Mouse (Mus musculus) neural tube, embryonic 11.5 days (tissue): ENCODE measurements at regions not wholly inside any gene's neighbourhood (a gene's known extent, or its start where the extent isn't known, plus 50 kb on each side); places are given as distances from the start of the nearest gene placed in this dataset.

Experiments
- ATAC-seq: fragments of 200-750 bp; cut with Nextera tagmentation; 2 replicates; pipeline ENCODE4 v1.8.0; 2017; ENCODE audit warnings: moderate number of reproducible peaks, mild to moderate bottlenecking, moderate TSS enrichment, moderate library complexity; ENCODE audit not compliant: insufficient read depth, low FRiP score, low TSS enrichment
- DNase-seq: peaks from one replicate; pipeline ENCODE4 v3.0.0-alpha.2; 2015; ENCODE audit warnings: low spot score
- H3K27ac ChIP-seq: fragments of 300-500 bp; sonication (generic); 2 replicates; pipeline ENCODE4 v1.5.1; 2014; ENCODE audit warnings: low read depth, mild to moderate bottlenecking, low read length
- H3K27me3 ChIP-seq: fragments of 300-500 bp; sonication (generic); 2 replicates; pipeline ENCODE4 v1.6.1; 2014; ENCODE audit warnings: mild to moderate bottlenecking, low read length, mixed read lengths; ENCODE audit not compliant: control insufficient read depth, insufficient read depth
- H3K36me3 ChIP-seq: fragments of 300-500 bp; sonication (generic); 2 replicates; pipeline ENCODE4 v1.6.1; 2014; ENCODE audit warnings: mild to moderate bottlenecking, low read length, moderate library complexity, mixed read lengths; ENCODE audit not compliant: control insufficient read depth, insufficient read depth
- H3K4me1 ChIP-seq: fragments of 300-500 bp; sonication (generic); 2 replicates; pipeline ENCODE4 v1.6.1; 2014; ENCODE audit warnings: low read length, mixed read lengths; ENCODE audit not compliant: control insufficient read depth, insufficient read depth
- H3K4me2 ChIP-seq: fragments of 300-500 bp; sonication (generic); 2 replicates; pipeline ENCODE4 v1.6.1; 2014; ENCODE audit warnings: low read depth, mild to moderate bottlenecking, moderate library complexity
- H3K4me3 ChIP-seq: fragments of 300-500 bp; sonication (generic); 2 replicates; pipeline ENCODE4 v1.5.1; 2014; ENCODE audit warnings: low read depth, low read length
- H3K9ac ChIP-seq: fragments of 300-500 bp; sonication (generic); 2 replicates; pipeline ENCODE4 v1.6.1; 2014; ENCODE audit warnings: mild to moderate bottlenecking, low read length
- H3K9me3 ChIP-seq: fragments of 300-500 bp; sonication (generic); 2 replicates; pipeline ENCODE4 v1.6.1; 2016; ENCODE audit warnings: low read length; ENCODE audit not compliant: control insufficient read depth
- WGBS: fragments of 180-500 bp; shearing (Covaris S2); extraction: QIAGEN DNeasy Blood & Tissue Kit; methylation state at CpG from one replicate; pipeline ENCODE4 v1.1.7; 2014; 5-methylcytosine and 5-hydroxymethylcytosine counted together

- Histone ChIP-seq H3K9me3 (no peaks in the 10 kb centered on the region), H3K4me3 (no peak overlapping the region), H3K4me1 (no peaks in the 10 kb centered on the region), H3K36me3 (no peaks in the 10 kb centered on the region), H3K4me2 (no peak overlapping the region), H3K27me3 (no peaks in the 10 kb centered on the region), H3K9ac (no peak overlapping the region), H3K27ac (no peak overlapping the region)
- no peak for DNase-seq
- no peak for ATAC-seq
These were observed 416.5 kb upstream of the Cd180 start for GRCm38 (mm10) chr13:102276885-102277284.

GRCm38 (mm10) chr13:102280198-102280597 is 413.2 kb upstream of the Cd180 start:
- ATAC-seq (no peak), DNase-seq (no peak)
- Histone ChIP-seq H3K4me1 (no peaks in the 10 kb centered on the region), H3K9me3 (no peaks in the 10 kb centered on the region), H3K4me2 (no peak overlapping the region), H3K4me3 (no peak overlapping the region), H3K9ac (no peak overlapping the region), H3K36me3 (no peaks in the 10 kb centered on the region), H3K27ac (no peak overlapping the region), H3K27me3 (no peaks in the 10 kb centered on the region)
- 89% methylated on average over 3 of the region's 3 CpGs for WGBS

- Histone ChIP-seq H3K4me1 (no peaks in the 10 kb centered on the region), H3K27me3 (no peaks in the 10 kb centered on the region), H3K36me3 (no peaks in the 10 kb centered on the region), H3K4me2 (no peak overlapping the region), H3K27ac (no peak overlapping the region), H3K9ac (no peak overlapping the region), H3K9me3 (no peaks in the 10 kb centered on the region), H3K4me3 (no peak overlapping the region)
- no peak for ATAC-seq
- WGBS = 79% methylated on average over 2 of the region's 2 CpGs
- DNase-seq = no peak
These were observed 398.9 kb upstream of the Cd180 start for GRCm38 (mm10) chr13:102294451-102294850.

DNA sequence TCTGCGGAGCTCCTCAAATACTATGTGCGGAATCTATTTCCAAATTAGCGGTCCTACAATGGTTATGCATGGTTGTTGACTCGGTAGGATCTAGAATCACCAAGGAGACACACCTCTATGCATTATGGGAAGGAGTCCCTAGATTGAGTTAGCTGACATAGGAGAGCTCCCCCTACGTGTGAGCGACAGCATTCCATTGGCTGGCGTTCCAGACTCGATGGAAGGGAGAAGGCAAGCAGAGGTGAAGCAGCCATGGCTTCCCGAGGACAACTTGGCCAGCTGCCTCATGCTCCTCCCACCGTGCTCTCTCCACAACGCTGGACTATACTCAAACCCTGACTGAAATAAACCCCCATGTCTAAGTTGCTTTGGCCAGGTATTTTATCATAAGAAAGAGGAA is 398.3 kb upstream of the Cd180 start:
- DNase-seq (no peak), ATAC-seq (no peak)
- H3K9me3 ChIP-seq = no peaks in the 10 kb centered on the region
- H3K27ac ChIP-seq = no peak overlapping the region
- 87% methylated on average over 11 of the region's 11 CpGs for WGBS
- no peak overlapping the region for H3K4me3 ChIP-seq
- H3K4me2 ChIP-seq = no peak overlapping the region
- H3K27me3 ChIP-seq = no peaks in the 10 kb centered on the region
- H3K9ac ChIP-seq = no peak overlapping the region
- H3K36me3 ChIP-seq = no peaks in the 10 kb centered on the region
- no peaks in the 10 kb centered on the region for H3K4me1 ChIP-seq

- no peak overlapping the region for H3K9ac ChIP-seq
- no peaks in the 10 kb centered on the region for H3K27me3 ChIP-seq
- H3K27ac ChIP-seq = no peak overlapping the region
- no peak for DNase-seq
- no peak overlapping the region for H3K4me2 ChIP-seq
- no peaks in the 10 kb centered on the region for H3K36me3 ChIP-seq
- no peaks in the 10 kb centered on the region for H3K9me3 ChIP-seq
- WGBS = 90% methylated on average over 2 of the region's 2 CpGs
- ATAC-seq = no peak
- no peaks in the 10 kb centered on the region for H3K4me1 ChIP-seq
- no peak overlapping the region for H3K4me3 ChIP-seq
These were observed 385.4 kb upstream of the Cd180 start for GRCm38 (mm10) chr13:102307983-102308382.

- ATAC-seq (no peak), DNase-seq (no peak)
- Histone ChIP-seq H3K4me1 (no peaks in the 10 kb centered on the region), H3K9ac (no peak overlapping the region), H3K27ac (no peak overlapping the region), H3K4me3 (no peak overlapping the region), H3K4me2 (no peak overlapping the region), H3K9me3 (no peaks in the 10 kb centered on the region), H3K36me3 (no peaks in the 10 kb centered on the region), H3K27me3 (no peaks in the 10 kb centered on the region)
- 71% methylated on average over 3 of the region's 3 CpGs for WGBS
These were observed 381.3 kb upstream of the Cd180 start for GRCm38 (mm10) chr13:102312096-102312495.

DNA sequence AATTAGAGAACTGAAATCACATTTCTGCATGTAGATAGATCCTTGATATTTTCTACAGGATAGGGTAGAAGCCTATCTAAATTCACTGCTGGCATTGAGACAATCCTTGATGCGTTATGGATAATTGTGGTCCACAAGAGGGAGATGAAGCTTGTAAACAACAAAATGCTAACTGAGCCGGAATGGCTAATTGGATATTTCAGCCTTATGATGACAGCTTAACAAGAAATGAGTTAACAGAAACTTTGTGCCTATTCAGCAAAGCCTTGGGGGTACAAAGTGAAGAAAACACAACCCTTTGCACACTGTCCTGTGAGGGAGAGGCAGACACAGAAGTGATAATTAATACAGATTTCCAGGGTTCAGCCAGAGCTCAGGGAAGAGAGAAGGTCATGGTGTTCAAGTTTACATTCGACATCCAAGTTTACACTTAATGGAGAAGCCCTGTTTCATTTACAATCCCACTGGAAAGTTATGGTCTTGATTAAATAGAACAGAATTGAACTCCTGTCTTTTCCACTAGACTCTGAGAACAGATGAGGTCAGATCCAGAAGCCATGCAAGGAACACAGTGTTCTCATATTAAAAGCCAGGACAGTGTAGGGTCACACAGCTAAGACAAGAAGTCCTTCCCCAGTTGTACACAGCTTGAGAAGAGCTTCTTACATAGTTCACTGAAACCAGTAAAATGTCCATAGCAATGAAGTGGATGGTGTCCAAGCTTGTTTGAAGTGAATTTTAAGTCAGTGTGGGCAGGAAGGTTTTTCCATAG is 377.3 kb upstream of the Cd180 start:
- WGBS = 91% methylated on average over 3 of the region's 3 CpGs
- Histone ChIP-seq H3K4me3 (no peak overlapping the region), H3K9ac (no peak overlapping the region), H3K4me2 (no peak overlapping the region), H3K27me3 (no peaks in the 10 kb centered on the region), H3K27ac (no peak overlapping the region), H3K9me3 (no peaks in the 10 kb centered on the region), H3K4me1 (no peaks in the 10 kb centered on the region), H3K36me3 (no peaks in the 10 kb centered on the region)
- DNase-seq = no peak
- no peak for ATAC-seq

- DNase-seq (no peak), ATAC-seq (no peak)
- Histone ChIP-seq H3K4me3 (no peak overlapping the region), H3K36me3 (no peaks in the 10 kb centered on the region), H3K27ac (no peak overlapping the region), H3K9me3 (no peaks in the 10 kb centered on the region), H3K27me3 (no peaks in the 10 kb centered on the region), H3K9ac (no peak overlapping the region), H3K4me2 (no peak overlapping the region), H3K4me1 (no peaks in the 10 kb centered on the region)
- 94% methylated on average over 4 of the region's 4 CpGs for WGBS
These were observed 374.4 kb upstream of the Cd180 start for GRCm38 (mm10) chr13:102318891-102319404.

- Histone ChIP-seq H3K4me3 (no peak overlapping the region), H3K9ac (no peak overlapping the region), H3K36me3 (no peaks in the 10 kb centered on the region), H3K27me3 (no peaks in the 10 kb centered on the region), H3K27ac (no peak overlapping the region), H3K4me2 (no peak overlapping the region), H3K9me3 (no peaks in the 10 kb centered on the region), H3K4me1 (no peaks in the 10 kb centered on the region)
- DNase-seq = no peak
- no peak for ATAC-seq
- 87% methylated on average over 2 of the region's 2 CpGs for WGBS
These were observed 373.9 kb upstream of the Cd180 start for GRCm38 (mm10) chr13:102319453-102319852.
